Mouse (Mus musculus): ENCODE measurements around the gene Mrps16. TPM values are rescaled to one million over a fixed set of nuclear protein-coding genes. Genes with fewer than 3 reads are reported as not detected.
A peak's percentile ranks its signal among the peaks of the same experiment; 100 is the strongest.

Gene Mrps16
- total RNA-seq (2021) (10 to 100 TPM; 56.4 to 81.3 TPM), polyA plus RNA-seq (2012; rRNA removed) (58.8 and 64.4 TPM in 2 replicates)
- long read RNA-seq, transcript Mrps16-201 (3 exons, 2,572 nt) = major isoform, 69 of 85 reads
- long read RNA-seq, transcript Mrps16-202 (3 exons, 801 nt) = minor isoform, 7 of 85 reads
- long read RNA-seq, partial matches to known transcripts = 3 of 85 reads
- long read RNA-seq, other reads (novel, unspliced or antisense) = 6 of 85 reads

DNA sequence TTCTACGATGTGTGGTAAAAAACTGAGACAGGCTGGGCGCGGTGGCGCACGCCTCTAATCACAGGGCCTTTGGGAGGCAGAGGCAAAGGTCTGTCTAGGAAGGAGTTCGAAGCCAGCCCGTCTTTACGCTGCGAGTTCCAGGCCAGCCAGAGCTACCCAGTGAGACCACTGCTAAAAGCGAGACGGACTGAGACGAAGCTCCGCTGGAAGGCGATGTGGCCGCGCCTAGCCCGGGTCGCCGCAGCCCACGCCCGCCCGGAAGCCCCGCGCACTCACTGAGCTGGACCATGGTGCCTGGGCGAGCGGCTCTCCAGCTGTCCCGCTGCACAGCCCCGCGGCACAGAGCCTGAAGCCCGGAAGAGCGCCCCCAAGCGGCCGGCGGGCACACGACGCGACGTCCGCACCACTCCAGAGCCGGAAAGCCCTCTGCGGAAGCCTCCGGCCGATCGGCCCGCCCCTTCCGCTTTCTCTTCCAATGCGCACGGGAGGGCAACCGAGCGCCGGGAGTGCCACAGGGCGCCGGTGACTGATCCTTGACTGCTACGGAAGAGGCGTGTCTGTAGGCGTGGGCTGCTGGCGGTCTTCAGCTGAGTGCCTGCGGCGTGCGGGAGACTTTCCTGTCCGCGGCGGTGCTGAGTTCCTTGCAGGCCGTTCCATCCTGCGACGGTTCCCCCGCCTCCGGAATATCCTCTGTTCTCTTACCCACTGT lies at the start of gene Mrps16:
TSS of gene Mrps16 (minus strand) at position 430 of the 709 bp plus-strand sequence.
- DNase-seq = peak; percentile 97

- peak; percentile 19 for DNase-seq
Observed at GRCm38 (mm10) chr14:20442252-20442651, 48.8 kb upstream of the Mrps16 start.

DNA sequence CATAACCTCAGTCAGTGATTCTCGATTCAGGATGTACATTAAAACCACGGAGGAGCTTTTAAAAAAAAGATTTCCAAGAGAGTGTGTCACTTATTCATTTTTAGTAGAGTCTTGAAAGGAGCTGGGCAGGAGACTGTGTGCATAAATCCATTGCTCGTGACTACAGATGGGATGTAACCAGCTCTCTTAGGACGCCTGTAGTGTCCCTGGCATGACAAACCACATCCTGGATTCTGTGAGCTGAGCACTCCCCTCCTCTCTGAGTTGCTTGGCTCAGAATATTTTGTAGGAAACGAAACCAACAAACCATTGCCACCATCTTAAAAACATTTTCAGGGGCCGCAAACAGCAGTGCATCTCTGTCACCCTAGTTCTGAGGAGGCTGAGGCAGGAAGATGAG lies 43.5 kb upstream of the Mrps16 start:
- DNase-seq = no peak

GRCm38 (mm10) chr14:20432420-20432819 lies 39.0 kb upstream of the Mrps16 start:
- no peak for DNase-seq

DNA sequence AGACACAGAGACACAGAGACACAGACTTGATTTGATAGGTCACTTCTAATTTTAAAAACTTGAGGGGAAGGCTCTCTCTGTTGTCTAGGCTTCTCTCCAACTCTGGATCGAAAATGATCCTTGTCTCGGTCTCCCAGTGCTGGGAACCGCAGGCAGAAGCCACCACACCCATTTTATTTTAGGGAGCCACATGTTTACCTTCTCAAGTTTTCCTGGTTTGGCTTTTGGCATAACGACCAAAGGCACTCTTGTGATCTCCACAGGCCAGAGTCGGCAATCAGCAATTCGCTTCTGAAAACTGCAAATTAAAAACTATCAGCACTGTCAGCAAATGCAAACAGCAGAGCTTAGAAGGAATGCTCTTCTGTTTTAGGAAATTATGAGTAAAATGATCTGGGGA lies 38.3 kb upstream of the Mrps16 start:
- no peak for DNase-seq

GRCm38 (mm10) chr14:20429833-20430232 lies 36.4 kb upstream of the Mrps16 start:
- DNase-seq = no peak

DNA sequence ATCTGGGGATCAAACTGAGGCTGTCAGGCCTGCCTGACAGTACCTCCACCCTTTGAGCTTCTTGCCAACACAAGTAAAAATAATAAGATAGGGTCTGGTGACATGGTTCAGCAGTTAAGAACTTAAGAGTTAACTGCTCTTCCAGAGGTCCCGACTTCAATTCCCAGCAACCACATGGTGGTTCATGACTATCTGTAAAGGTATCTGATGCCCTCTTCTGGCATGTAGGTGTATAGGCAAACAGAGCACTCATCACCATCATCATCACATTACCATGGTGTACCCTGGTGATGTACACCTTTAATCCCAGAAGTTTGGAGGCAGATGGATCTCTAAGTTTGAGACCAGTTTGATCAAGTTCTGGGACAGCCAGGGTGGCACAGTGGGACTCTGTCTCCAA lies 35.2 kb upstream of the Mrps16 start:
- DNase-seq = no peak

GRCm38 (mm10) chr14:20423046-20423445 lies 29.6 kb upstream of the Mrps16 start:
- DNase-seq = no peak

DNA sequence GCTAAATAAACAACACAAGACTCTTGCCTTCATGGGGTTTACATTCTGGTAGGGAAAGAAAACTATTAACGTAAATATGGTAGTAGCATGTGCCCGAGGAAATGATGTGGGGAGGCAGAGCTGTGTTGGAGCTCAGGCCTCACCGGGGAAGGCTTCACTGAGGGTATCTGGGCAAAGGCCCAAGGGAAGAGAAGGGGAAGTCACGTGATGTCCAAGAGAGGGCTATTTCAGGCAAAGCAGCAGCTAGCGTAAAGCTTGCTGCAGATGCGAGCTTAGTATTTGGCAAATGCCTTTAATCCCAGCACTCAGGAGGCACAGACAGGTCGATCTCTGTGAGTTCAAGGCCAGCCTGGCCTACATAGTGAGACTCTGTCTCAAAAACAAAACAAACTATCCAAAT lies 28.8 kb upstream of the Mrps16 start:
- DNase-seq = no peak

DNA sequence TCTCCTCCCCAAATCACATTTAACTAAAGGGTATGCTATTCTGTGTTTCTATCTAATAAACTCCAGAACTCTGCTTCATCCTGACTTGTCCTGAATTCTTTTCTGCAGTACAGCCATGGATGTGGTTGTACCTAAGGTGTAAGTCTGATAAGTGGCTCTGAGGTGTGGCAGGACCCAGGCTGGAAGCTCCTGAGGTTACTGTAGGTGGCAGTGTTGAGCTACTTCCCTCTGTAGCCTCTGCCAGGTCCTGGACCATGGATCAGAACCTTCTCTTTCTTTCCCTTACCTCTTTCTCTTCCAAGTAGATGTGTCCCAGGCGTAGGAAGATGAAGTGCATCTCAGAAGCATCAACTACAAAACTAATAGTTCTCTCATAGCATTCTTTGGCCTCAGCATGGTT lies 6.6 kb upstream of the Mrps16 start:
- peak; percentile 49 for DNase-seq

- peak; percentile 66 for DNase-seq
Observed at GRCm38 (mm10) chr14:20398864-20399263, 5.4 kb upstream of the Mrps16 start.

DNA sequence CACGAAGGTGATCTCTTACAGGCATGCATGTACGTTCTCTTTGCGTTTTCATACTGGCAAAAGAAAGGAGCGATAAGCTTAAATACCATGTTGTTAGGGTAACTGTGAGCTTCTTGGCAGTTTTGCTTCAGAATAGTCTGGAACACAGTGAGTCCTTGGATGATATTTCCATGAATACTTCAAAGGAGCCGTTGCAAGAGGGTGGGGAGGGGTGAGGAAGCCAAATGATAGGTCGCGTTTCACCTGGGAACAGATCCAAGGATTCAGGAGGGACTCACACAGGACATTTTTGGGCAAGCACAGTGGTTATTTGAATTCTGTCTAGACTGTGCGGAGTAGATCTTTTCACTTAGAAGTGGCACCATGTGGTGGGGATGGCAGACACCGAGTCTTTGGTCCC lies 3.8 kb upstream of the Mrps16 start:
- peak; percentile 63 for DNase-seq

DNA sequence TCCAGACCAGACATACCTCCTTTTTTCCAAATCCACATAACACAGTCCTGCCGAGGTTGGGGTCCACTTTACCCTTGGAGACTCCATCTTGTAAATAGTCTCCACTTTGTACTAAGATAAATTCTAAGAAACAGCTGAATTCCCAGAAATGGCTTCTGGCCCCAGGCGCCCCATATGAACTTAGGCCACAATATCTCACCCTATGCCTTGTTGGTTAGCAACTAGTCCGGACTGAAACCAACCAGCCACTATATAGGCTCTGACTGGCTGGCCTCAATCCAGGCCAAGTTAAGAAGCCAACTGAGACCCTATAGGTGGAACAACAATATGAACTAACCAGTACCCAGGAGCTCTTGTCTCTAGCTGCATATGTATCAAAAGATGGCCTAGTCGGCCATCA lies 1.1 kb downstream of the Mrps16 start:
- DNase-seq = no peak

DNA sequence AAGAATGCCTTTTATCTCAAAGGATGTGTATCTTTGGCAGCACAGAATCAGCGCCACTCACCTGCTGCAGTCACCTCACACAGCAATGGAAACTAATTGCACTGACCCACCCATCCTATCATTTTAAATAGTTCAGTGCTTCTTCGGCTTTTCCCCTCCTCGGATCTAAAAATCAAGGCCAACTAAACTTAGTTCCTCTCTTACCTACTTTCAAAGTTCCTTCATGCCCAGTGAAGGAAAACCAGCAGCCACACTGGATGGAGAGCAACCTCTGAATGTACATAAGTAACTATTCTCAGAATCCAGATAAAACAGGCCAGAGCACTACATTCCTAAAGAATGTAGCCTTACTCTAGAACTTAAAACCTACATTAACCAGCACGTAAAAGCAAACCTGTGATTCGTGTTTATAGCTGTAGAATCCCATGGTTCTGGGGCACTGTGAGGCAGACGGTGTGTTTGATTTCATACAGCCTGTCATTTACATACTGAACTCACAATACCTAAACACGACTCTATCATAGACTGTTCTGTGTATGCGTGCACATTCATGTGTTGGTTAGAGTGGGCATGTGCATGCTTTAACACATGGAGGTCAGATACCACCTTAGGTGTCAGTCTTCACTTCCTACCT lies 3.9 kb downstream of the Mrps16 start:
- no peak for DNase-seq

DNA sequence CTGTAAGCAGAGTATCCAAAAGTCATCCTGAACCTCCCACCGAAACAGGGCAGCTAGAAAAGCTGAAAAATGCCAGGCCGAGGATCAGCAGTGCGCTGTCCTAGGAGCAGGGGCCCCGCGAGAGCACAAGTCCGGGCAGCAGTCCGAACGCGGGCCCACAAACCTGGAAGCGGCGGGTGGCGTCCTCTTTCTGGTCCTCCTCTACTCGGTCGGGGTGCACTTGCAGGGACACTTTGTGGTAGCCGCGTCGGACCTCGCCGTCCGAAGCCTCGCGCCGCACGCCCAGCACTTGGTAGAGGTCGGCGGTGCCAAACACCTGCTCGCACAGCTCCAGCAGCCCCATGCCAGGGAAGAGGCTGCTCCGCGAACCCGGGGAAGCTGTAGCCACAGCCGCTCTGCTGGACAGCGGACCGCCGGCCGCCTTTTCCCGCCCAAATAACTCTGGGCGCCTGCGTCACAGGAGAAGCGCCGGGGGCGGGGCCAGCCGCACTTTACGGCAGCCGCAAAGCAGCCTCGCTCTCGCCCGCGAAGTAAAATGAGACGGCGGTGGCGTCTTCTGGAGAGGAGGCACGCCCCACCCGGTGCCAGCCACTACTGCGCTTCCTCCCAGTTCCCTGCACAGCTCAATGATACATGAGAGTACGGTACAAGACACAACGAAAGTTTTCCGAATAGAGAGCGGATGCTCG lies 4.8 kb downstream of the Mrps16 start, which contains the start of gene Dnajc9:
TSS of gene Dnajc9 (minus strand) at position 470 of the 689 bp plus-strand sequence.
- DNase-seq = peak; percentile 97

GRCm38 (mm10) chr14:20379753-20380430 lies 13.5 kb downstream of the Mrps16 start:
- DNase-seq = no peak

GRCm38 (mm10) chr14:20379087-20379640 lies 14.3 kb downstream of the Mrps16 start:
- no peak for DNase-seq

DNA sequence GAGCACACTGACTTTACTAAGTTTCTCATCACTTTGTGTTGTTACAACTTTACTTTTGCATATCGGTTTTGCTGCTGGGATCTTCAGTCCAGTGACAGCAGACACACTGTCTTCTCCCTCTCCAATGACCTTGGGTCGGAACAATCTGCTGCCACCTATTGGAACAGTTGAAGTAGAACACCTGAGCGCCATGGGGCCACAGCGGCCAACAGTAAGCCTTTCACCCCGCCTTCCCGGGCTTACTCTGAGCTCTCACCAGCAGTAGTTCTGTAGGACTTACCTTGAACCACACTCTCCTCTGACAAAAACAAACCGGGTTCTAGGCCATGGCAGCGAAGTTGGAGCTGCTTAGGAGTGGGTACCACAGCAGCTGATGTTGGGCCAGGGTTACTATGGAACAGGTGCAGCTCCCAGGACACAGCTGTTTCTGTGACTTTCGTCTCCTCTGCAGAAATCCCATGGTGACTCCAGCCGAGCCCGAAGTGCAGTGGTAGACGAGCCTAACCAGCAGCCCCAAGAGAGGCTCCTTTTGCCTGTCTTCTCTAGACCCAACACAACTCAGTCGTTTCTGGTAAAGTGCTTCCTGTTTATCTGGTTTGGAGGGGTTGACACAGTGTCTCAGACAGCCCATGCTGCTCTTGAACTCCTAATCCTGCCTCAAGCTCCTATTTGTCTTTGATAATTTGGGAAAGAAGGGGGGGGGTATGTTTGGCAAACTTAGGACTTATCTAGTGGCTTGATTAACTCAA lies 14.9 kb downstream of the Mrps16 start:
- DNase-seq = peak; percentile 70

DNA sequence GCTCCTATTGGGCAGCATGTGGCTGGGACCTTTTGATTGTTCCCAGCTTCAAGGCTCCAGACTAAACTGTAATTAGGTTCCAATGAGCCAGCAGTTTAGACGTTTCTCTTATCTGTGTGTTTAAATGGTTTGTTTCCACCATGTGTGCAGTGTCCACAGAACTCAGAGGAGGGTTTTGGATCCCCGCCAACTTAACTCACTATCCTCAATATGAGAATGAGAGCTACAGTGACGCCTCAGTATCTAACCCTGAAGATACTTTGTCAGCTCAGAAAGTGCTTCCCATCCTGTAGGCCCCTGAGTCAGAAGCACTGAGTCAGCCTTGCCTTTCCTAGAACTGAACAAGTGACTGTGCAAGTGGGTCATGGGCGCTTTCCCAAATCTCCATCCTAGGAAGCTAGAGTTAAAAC lies 16.3 kb downstream of the Mrps16 start:
- DNase-seq = peak; percentile 79

DNA sequence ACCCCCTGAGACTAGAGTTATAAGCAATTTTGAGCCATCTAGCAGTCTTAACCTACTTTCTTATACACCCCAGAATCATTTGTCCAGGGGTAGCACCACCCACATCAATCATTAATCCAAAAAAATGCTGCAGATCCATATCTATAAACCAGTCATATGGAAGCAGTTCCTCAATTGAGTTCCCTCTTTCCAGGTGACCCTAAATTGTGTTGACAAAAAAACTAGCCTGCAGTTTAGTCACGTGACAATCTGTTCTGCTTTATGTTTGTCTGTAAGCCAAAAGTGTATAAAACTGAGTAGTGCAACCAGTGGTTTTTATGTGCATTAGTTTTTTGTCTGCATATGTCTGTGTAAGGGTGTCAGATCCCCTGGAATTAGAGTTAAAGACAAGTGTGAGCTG lies 21.6 kb downstream of the Mrps16 start:
- no peak for DNase-seq

- no peak for DNase-seq
Observed at GRCm38 (mm10) chr14:20370798-20371197, 22.6 kb downstream of the Mrps16 start.
